Mouse (Mus musculus) olfactory bulb, adult 2 months (tissue): ENCODE results near the gene Ercc8.

ENCODE experiments used
- CTCF ChIP-seq: fragments of 200-500 bp; IDR thresholded peaks from 2 replicates; pipeline ENCODE4 v1.5.1; 2012; ENCODE audit warnings: low read depth, mild to moderate bottlenecking, low read length, moderate library complexity; ENCODE audit not compliant: insufficient read depth
- POLR2A ChIP-seq: fragments of 200-500 bp; IDR thresholded peaks from 2 replicates; pipeline ENCODE4 v1.6.1; 2012; ENCODE audit warnings: mild to moderate bottlenecking, low read depth, low read length, moderate library complexity; ENCODE audit not compliant: insufficient read depth

DNA sequence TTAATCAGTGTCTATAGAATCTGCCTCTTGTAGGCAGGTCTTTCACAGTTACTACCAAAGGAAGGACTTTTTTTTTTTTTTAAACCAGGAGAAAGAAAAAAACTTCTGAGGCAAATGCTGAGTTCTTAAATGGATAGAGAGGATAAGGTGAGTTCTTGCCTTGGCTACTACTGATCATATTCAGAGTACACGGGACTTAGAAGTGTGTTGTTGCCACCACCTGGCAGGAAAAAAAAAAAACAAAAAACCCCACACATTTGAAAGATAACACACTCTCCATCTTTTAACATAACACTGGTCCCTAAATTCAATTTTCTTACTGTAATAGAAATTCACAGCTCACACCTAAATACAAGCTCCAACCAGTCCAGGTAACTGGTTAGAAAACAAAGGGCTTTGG lies 30.6 kb upstream of the Ercc8 start:
- TF ChIP-seq CTCF (no peak), POLR2A (no peak)
